Mouse (Mus musculus): ENCODE measurements at regions not wholly inside any gene's neighbourhood (a gene's known extent, or its start where the extent isn't known, plus 50 kb on each side); places are given as distances from the start of the nearest gene placed in this dataset.

- Histone ChIP-seq H3K27me3 (ENCODE audit: control insufficient read depth, insufficient read depth, low read length) (no peaks in the 10 kb centered on the region), H3K27ac (ENCODE audit: low read depth, low read length) (no peak overlapping the region), H3K9me3 (ENCODE audit: control insufficient read depth, low read length) (no peaks in the 10 kb centered on the region), H3K4me1 (replicated peaks; ENCODE audit: control insufficient read depth, insufficient read depth, low read length) (peaks cover 11% of the 10 kb centered on the region), H3K4me2 (ENCODE audit: low read depth, low read length, severe bottlenecking) (no peak overlapping the region), H3K36me3 (ENCODE audit: control insufficient read depth, insufficient read depth, low read length) (no peaks in the 10 kb centered on the region), H3K4me3 (ENCODE audit: low read depth, low read length) (no peak overlapping the region), H3K9ac (ENCODE audit: low read length) (no peak overlapping the region)
- ATAC-seq (replicated peaks; ENCODE audit: low FRiP score) = no peak
- no peak for DNase-seq (ENCODE audit: low spot score)
- 92% methylated on average over 2 of the region's 2 CpGs for WGBS
Measured at GRCm38 (mm10) chr6:120581748-120582147, 50.6 kb upstream of the Hdhd5 start.

Data from forebrain, embryonic 11.5 days (tissue).